Mouse (Mus musculus): ENCODE measurements around the gene Thpo. TPM values are rescaled to one million over a fixed set of nuclear protein-coding genes. Genes with fewer than 3 reads are reported as not detected.

Gene Thpo
- polyA plus RNA-seq, 1 experiment from 2014 or later: 0.99 TPM

DNA sequence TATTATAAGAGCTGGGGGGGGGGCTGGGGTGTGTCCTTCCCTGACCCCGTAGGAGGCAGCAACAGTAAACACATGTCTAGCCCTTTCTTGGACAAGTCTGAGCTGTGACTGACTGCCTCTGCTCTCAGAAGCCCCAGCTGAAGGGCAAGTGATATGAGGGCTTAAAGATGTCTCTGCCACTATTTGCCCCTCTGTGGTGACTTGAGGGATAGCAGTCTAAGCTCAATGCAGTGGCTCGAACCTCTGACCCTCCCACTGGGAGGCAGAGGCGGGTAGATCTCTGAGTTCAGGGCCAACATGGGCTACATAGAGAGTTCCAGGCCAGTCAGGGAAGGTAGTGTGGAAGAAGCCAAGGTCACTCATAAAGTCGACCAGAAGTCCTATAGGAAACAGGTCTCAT lies 23.5 kb downstream of the Thpo start:
- Histone ChIP-seq H3K9ac (no peak overlapping the region), H3K9me3 (no peaks in the 10 kb centered on the region), H3K4me2 (no peak overlapping the region), H3K27ac (replicated peaks) (no peak overlapping the region), H3K4me1 (replicated peaks) (peaks cover 36% of the 10 kb centered on the region), H3K27me3 (no peaks in the 10 kb centered on the region), H3K36me3 (peaks cover 74% of the 10 kb centered on the region), H3K4me3 (no peak overlapping the region)
- ATAC-seq (ENCODE audit: low read depth): no peak
- 82% methylated on average over 4 of the region's 4 CpGs for WGBS

DNA sequence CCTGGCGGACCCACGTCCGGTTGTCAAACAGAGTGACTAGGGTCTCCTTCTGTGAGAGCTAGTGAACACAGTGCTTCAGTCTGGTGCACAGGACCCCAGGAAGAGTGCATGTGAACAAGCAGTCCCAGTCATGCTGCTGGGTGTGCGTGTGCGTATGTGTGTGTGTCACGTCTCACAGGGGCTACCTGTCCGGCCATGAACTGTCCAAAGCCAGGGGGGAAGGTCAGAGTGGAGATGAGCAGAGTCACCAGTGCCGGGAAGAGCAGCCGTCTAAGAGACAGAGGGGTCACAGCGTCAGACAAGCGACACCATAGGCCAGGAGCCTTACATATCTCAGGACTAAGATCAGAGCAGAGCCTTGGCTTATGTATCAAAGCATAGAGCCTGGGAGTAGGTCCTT lies 23.9 kb downstream of the Thpo start:
- Histone ChIP-seq H3K9me3 (no peaks in the 10 kb centered on the region), H3K4me1 (replicated peaks) (peaks cover 32% of the 10 kb centered on the region), H3K9ac (no peak overlapping the region), H3K27ac (replicated peaks) (no peak overlapping the region), H3K27me3 (no peaks in the 10 kb centered on the region), H3K36me3 (peaks cover 79% of the 10 kb centered on the region), H3K4me2 (no peak overlapping the region), H3K4me3 (no peak overlapping the region)
- ATAC-seq (ENCODE audit: low read depth): no peak
- 95% methylated on average over 11 of the region's 11 CpGs for WGBS

DNA sequence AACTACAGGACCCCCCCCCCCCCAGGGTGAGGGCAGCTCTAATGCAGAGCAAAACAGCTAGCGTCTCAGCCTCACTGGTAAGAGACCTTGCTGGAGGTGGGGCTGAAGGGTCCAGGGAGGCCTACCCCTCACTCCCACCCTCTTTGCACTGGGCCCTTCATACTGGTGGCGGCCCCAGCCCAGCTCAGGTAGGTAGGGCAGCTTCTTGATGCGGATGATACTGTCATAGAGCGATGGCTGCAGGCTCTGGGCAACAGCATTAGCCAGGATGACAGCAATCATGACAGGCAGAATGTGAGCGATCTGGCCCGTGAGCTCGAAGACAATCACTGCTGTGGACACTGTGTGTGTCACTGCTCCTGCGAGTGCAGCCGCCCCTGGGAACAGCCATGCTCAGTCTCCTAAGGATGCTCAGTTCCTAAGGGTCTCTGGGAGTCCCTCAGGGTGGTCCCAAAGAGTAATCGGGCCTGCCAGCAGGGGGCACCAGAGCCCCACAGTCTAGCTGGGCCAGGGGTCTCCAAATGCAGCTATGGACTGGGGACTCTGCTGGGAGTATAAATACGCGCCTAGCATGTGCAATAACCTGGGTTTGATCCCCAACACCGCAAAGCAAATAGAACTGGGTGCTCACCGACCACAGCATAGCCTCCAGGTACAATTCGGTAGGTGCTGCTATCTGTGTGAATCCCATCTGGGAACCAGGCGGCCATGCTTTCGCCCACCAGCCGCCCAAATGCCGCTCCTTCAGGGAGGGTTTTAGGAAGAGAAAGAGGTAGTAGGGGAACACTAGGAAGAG lies 25.2 kb downstream of the Thpo start:
- Histone ChIP-seq H3K4me3 (no peak overlapping the region), H3K4me2 (no peak overlapping the region), H3K27ac (replicated peaks) (no peak overlapping the region), H3K9ac (peak overlapping the region; percentile 17; the same call in 1 of the 2 replicates), H3K27me3 (no peaks in the 10 kb centered on the region), H3K9me3 (no peaks in the 10 kb centered on the region), H3K36me3 (peaks cover 91% of the 10 kb centered on the region), H3K4me1 (replicated peaks) (peaks cover 20% of the 10 kb centered on the region)
- peak; percentile 62 for ATAC-seq (ENCODE audit: low read depth)
- WGBS: 74% methylated on average over 19 of the region's 19 CpGs

DNA sequence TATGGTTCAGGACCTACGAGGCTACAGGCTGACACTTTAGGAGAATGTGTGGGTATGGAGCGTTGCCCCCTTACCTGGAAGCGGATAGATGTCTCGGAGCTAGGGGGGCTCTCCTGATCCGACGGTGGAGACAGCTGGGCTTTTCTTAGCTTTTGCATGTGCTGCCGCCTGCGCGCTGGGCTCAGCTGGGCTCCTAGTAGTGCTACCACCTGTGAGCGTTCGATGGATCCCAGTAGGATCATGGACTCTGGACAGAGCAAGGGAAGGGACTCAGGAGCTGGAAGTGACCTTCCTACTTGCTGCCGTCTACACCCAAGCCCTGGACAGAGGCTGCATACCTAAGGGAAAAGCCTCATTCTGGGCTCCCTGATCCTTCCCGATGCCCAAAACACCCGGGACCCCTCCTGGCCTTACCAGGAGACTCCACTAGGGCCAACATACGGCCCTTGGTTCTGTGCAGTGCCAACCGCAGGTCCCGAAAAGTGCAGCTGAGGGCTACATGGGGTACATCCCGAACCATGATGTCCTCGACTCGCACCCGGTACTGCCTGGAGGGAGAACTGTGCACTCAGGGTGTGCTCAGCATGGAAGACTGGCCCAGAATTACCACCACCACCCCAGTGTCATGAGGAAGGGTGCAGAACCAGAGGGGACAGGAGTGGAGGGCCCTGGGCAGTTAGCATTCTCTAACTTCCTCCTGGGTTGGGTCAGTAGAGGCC lies 25.9 kb downstream of the Thpo start:
- Histone ChIP-seq H3K4me1 (replicated peaks) (peaks cover 15% of the 10 kb centered on the region; the same call in 1 of the 2 replicates), H3K9ac (peak overlapping the region; percentile 8; the same call in 1 of the 2 replicates), H3K27ac (replicated peaks) (no peak overlapping the region), H3K36me3 (peaks cover 98% of the 10 kb centered on the region), H3K4me3 (no peak overlapping the region), H3K9me3 (no peaks in the 10 kb centered on the region), H3K4me2 (no peak overlapping the region), H3K27me3 (no peaks in the 10 kb centered on the region)
- ATAC-seq (ENCODE audit: low read depth): no peak
- 93% methylated on average over 21 of the region's 21 CpGs for WGBS

DNA sequence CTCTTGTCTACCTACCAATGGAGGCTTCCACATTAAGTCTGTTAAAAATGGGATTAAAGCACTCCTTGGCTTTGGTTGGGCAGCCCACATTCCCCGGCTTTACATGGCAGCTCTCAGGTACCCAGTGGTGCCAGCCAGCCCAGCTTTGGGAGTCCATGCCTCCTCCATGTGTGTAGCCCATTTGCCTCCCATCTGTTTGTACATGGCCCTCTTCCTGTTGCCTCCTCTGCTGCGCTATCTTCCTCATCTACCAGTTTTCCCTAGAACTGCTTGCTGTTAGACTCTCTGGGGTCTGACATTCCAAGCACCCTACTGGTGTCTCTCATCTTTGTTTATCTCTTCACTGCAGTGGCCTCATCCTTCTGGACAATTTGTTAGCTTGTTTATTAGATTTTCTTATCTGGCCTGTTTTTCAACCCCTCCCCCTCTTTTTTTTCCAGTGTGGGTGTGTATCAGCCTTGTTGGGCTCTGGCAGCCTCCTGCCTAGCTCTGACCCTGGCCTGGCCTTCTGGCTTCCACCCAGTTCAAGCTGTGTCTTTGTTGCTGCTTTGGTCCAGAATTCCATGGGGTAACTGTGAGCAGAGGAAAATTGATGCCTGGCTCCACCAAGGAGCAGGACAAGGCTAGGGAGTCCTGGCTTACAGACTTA lies 27.8 kb downstream of the Thpo start:
- H3K4me1 ChIP-seq (replicated peaks): peaks cover 26% of the 10 kb centered on the region
- H3K36me3 ChIP-seq: peaks cover 90% of the 10 kb centered on the region
- H3K4me2 ChIP-seq: no peak overlapping the region
- H3K9me3 ChIP-seq: no peaks in the 10 kb centered on the region
- 93% methylated on average over 2 of the region's 2 CpGs for WGBS
- ATAC-seq (ENCODE audit: low read depth): no peak
- no peak overlapping the region for H3K9ac ChIP-seq
- H3K27me3 ChIP-seq: no peaks in the 10 kb centered on the region
- H3K4me3 ChIP-seq: no peak overlapping the region
- no peak overlapping the region for H3K27ac ChIP-seq (replicated peaks)

GRCm38 (mm10) chr16:20705786-20706185 lies 28.5 kb downstream of the Thpo start:
- H3K9me3 ChIP-seq: no peaks in the 10 kb centered on the region
- no peak overlapping the region for H3K4me2 ChIP-seq
- H3K4me3 ChIP-seq: no peak overlapping the region
- peaks cover 32% of the 10 kb centered on the region for H3K4me1 ChIP-seq (replicated peaks)
- WGBS: 82% methylated on average over 3 of the region's 3 CpGs
- no peak for ATAC-seq (ENCODE audit: low read depth)
- H3K36me3 ChIP-seq: peaks cover 89% of the 10 kb centered on the region
- H3K27me3 ChIP-seq: no peaks in the 10 kb centered on the region
- no peak overlapping the region for H3K27ac ChIP-seq (replicated peaks)
- no peak overlapping the region for H3K9ac ChIP-seq

- 95% methylated on average over 6 of the region's 6 CpGs for WGBS
- H3K4me1 ChIP-seq (replicated peaks): peaks cover 32% of the 10 kb centered on the region
- no peaks in the 10 kb centered on the region for H3K9me3 ChIP-seq
- H3K4me3 ChIP-seq: no peak overlapping the region
- H3K4me2 ChIP-seq: no peak overlapping the region
- H3K27ac ChIP-seq (replicated peaks): no peak overlapping the region
- H3K27me3 ChIP-seq: no peaks in the 10 kb centered on the region
- H3K36me3 ChIP-seq: peaks cover 88% of the 10 kb centered on the region
- H3K9ac ChIP-seq: no peak overlapping the region
- ATAC-seq (ENCODE audit: low read depth): no peak
Observed at GRCm38 (mm10) chr16:20703699-20704400, 30.5 kb downstream of the Thpo start.

GRCm38 (mm10) chr16:20703071-20703470 lies 31.2 kb downstream of the Thpo start:
- Histone ChIP-seq H3K36me3 (peaks cover 84% of the 10 kb centered on the region), H3K27ac (replicated peaks) (0 out of 2 replicates have a peak overlapping the region, but pooled peaks have one; percentile 72), H3K4me3 (no peak overlapping the region), H3K4me2 (no peak overlapping the region), H3K9me3 (no peaks in the 10 kb centered on the region), H3K4me1 (replicated peaks) (peaks cover 32% of the 10 kb centered on the region), H3K9ac (no peak overlapping the region), H3K27me3 (no peaks in the 10 kb centered on the region)
- no peak for ATAC-seq (ENCODE audit: low read depth)
- 93% methylated on average over 10 of the region's 10 CpGs for WGBS

- Histone ChIP-seq H3K9me3 (no peaks in the 10 kb centered on the region), H3K4me2 (no peak overlapping the region; the same call in 1 of the 2 replicates), H3K4me1 (replicated peaks) (peaks cover 32% of the 10 kb centered on the region), H3K36me3 (peaks cover 79% of the 10 kb centered on the region), H3K27me3 (no peaks in the 10 kb centered on the region), H3K9ac (peak overlapping the region; percentile 47), H3K4me3 (no peak overlapping the region), H3K27ac (replicated peaks) (peak overlapping the region; percentile 72)
- peak; percentile 67 for ATAC-seq (ENCODE audit: low read depth)
- WGBS: 4% methylated on average over 8 of the region's 8 CpGs
Observed at GRCm38 (mm10) chr16:20702522-20702893, 31.8 kb downstream of the Thpo start.

DNA sequence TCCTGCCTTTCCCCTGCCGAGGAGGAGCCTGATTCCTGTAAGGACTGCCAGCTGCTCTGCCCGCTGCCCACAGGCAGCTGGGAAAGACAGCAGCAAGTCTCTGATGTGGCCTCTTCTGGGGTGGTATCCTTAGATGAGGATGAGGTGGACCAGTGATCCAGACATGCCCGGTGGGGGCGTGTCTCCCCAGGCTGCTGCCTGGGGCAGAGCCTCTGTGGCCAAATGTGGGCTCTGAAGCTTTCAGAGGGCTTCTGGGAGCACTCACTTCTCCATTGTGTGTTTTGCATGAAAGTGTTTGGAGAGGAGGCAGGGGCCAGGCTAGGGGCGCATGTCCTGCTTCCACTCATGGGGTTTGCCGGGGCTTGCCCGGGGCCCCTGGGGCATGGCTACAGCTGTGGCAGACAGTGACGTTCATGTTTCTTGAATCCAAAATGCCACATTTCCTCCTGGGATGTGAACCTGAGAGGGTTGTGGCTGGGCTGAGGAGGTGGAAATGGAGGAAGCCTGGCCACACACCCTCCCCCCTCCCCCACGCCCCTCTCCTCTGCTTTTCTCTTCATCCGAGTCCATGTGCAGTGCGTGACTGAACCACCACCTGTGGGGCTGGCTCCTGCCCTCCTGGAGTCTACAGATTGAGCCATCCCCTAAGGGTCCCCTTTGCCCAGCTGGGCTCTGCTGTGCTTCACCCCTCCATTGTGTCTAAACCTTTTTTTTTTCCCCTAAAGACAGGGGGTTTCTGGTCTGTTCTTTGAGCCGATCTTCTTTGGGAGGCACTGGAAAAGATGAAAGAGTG lies 32.4 kb downstream of the Thpo start:
- peak overlapping the region; percentile 0; the same call in 1 of the 2 replicates for H3K4me2 ChIP-seq
- peak; percentile 24 for ATAC-seq (ENCODE audit: low read depth)
- peak overlapping the region; percentile 72 for H3K27ac ChIP-seq (replicated peaks)
- no peak overlapping the region for H3K4me3 ChIP-seq
- no peaks in the 10 kb centered on the region for H3K27me3 ChIP-seq
- H3K4me1 ChIP-seq (replicated peaks): peaks cover 32% of the 10 kb centered on the region
- WGBS: 10% methylated on average over 12 of the region's 12 CpGs
- peak overlapping the region; percentile 47 for H3K9ac ChIP-seq
- H3K9me3 ChIP-seq: no peaks in the 10 kb centered on the region
- peaks cover 73% of the 10 kb centered on the region for H3K36me3 ChIP-seq

GRCm38 (mm10) chr16:20701316-20701715 lies 33.0 kb downstream of the Thpo start:
- Histone ChIP-seq H3K27me3 (no peaks in the 10 kb centered on the region), H3K4me1 (replicated peaks) (peaks cover 37% of the 10 kb centered on the region), H3K9ac (peak overlapping the region; percentile 47; the same call in 1 of the 2 replicates), H3K36me3 (peaks cover 67% of the 10 kb centered on the region), H3K27ac (replicated peaks) (peak overlapping the region; percentile 72), H3K4me3 (no peak overlapping the region), H3K9me3 (no peaks in the 10 kb centered on the region), H3K4me2 (0 out of 2 replicates have a peak overlapping the region, but pooled peaks have one; percentile 0)
- WGBS: 51% methylated on average over 7 of the region's 7 CpGs
- no peak for ATAC-seq (ENCODE audit: low read depth)

Data from neural tube, embryonic 13.5 days (tissue).